Mouse (Mus musculus) olfactory bulb, adult 2 months (tissue): ENCODE data around the gene Cyb5rl. TPM values are rescaled to one million over a fixed set of nuclear protein-coding genes. Genes with fewer than 3 reads are reported as not detected.

ENCODE experiments used
- H3K27ac ChIP-seq: fragments of 200-500 bp; 2 replicates; pipeline ENCODE4 v1.5.1; 2012; ENCODE audit warnings: low read depth, low read length; ENCODE audit not compliant: insufficient read depth
- H3K4me1 ChIP-seq: fragments of 200-500 bp; 2 replicates; pipeline ENCODE4 v1.6.1; 2012; ENCODE audit warnings: low read length; ENCODE audit not compliant: control insufficient read depth, insufficient read depth
- H3K4me3 ChIP-seq: fragments of 200-500 bp; 2 replicates; pipeline ENCODE4 v1.5.1; 2012; ENCODE audit warnings: mild to moderate bottlenecking, low read depth, low read length, moderate library complexity; ENCODE audit not compliant: insufficient read depth
- CTCF ChIP-seq: fragments of 200-500 bp; IDR thresholded peaks from 2 replicates; pipeline ENCODE4 v1.5.1; 2012; ENCODE audit warnings: low read depth, mild to moderate bottlenecking, low read length, moderate library complexity; ENCODE audit not compliant: insufficient read depth
- POLR2A ChIP-seq: fragments of 200-500 bp; IDR thresholded peaks from 2 replicates; pipeline ENCODE4 v1.6.1; 2012; ENCODE audit warnings: mild to moderate bottlenecking, low read depth, low read length, moderate library complexity; ENCODE audit not compliant: insufficient read depth
- WGBS: fragments of 180-500 bp; shearing (Covaris S2); methylation state at CpG from one replicate; pipeline ENCODE4 v1.1.7; 2018; 5-methylcytosine and 5-hydroxymethylcytosine counted together
- polyA plus RNA-seq: library from polyadenylated mRNA; stranded (reverse); fragments of >200 nt; gene quantifications from 2 replicates; pipeline ENCODE4 v1.2.4, GENCODE M21; 2012; ENCODE audit warnings: low replicate concordance; ENCODE audit not compliant: missing spikeins, insufficient read depth, insufficient read length

Gene Cyb5rl
- polyA plus RNA-seq, 1 experiment, result not detected

DNA sequence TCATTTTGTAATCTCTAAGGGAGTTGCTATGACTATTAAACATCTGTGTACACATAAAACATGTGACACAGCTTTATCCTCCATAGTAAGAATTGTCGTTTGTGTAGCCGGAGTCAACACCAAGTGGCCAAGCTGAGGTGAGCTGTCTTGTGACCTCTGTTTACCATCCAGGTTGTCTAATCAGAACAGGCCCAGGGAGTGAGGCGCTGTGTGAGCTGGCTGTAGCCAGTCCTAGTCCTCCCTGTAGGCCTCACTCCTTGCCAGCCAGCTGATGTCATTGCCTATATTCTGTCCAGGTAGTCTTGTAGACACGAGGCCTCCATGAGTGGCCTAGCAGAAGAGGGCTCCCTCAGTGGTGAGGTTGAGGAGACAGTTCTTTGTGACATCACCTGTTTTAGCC is 31.1 kb upstream of the Cyb5rl start:
- no peak overlapping the region for H3K27ac ChIP-seq
- H3K4me1 ChIP-seq, result peaks cover 4% of the 10 kb centered on the region; the same call in 1 of the 2 replicates
- H3K4me3 ChIP-seq, result no peak overlapping the region
- WGBS, result 95% methylated on average over 4 of the region's 4 CpGs
- no peak for TF ChIP-seq CTCF
- TF ChIP-seq POLR2A, result no peak

DNA sequence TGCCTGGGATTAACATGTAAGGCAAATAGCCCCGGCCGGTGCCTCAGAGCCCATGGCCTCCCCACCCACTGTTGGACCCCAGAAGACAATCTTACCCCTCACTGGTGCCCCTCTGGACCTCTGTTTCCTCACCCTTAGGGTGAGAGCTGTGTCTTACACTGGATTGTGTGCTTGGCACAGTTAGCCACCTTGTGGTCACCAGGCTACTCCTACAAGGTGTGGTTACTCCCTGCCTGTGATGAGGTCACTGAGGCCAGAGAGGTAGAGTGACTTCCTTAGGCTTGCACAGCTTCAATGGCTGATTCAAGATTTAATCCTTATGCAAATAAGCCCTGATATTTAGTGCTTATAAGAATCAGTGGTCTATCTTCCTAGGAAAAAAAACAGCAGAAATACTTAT is 29.8 kb upstream of the Cyb5rl start:
- H3K4me3 ChIP-seq, result no peak overlapping the region
- peaks cover 4% of the 10 kb centered on the region; the same call in 1 of the 2 replicates for H3K4me1 ChIP-seq
- WGBS, result 94% methylated on average over 2 of the region's 2 CpGs
- TF ChIP-seq POLR2A (no peak), CTCF (no peak)
- H3K27ac ChIP-seq, result no peak overlapping the region

DNA sequence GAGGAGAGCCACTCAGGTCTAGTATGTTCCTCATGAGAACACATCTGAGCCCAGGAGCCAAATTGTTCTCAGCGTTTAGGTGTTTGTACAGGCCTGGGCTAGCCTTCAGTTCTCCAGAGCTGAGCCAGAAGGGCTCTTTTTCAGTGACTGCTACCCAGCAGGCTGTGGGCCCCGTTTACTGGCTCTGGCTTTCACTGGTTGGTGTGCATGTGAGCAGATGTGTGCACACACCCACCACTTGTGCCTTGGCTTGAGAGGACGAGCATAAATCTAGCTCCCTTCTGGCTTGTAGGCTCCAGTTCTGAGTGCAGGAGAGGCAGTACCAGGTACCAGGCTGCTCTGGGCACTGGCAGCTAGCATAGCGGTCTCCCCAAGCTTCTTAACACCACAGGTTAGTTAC is 28.5 kb upstream of the Cyb5rl start:
- no peak overlapping the region for H3K27ac ChIP-seq
- 85% methylated on average over 4 of the region's 4 CpGs for WGBS

DNA sequence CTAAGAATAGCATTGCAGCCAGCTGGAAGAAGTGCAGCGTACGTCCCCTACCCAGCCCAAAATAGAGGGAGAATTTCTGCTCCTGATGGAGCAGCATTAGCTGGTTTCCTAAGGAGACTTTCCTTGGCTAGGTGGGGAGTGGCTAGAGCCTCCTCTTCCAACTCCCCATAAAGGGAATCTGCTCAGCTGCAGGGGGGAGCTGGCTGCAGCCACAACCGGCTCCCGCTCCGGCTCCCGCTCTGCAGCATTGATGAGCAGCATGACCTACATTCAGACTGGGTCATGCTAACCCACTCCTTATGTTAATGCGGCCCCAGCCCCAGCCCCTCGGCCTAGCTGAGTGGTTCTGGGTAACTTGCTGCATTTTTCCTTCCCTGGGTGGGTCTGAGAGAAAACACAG is 27.5 kb upstream of the Cyb5rl start:
- Histone ChIP-seq H3K4me3 (no peak overlapping the region), H3K4me1 (peaks cover 4% of the 10 kb centered on the region; the same call in 1 of the 2 replicates), H3K27ac (no peak overlapping the region)
- TF ChIP-seq CTCF (no peak), POLR2A (no peak)
- 68% methylated on average over 8 of the region's 8 CpGs for WGBS

More for the DNA sequence above, 28.5 kb upstream of the Cyb5rl start:
- peaks cover 4% of the 10 kb centered on the region; the same call in 1 of the 2 replicates for H3K4me1 ChIP-seq
- H3K4me3 ChIP-seq, result no peak overlapping the region
- TF ChIP-seq POLR2A, result no peak
- no peak for TF ChIP-seq CTCF

DNA sequence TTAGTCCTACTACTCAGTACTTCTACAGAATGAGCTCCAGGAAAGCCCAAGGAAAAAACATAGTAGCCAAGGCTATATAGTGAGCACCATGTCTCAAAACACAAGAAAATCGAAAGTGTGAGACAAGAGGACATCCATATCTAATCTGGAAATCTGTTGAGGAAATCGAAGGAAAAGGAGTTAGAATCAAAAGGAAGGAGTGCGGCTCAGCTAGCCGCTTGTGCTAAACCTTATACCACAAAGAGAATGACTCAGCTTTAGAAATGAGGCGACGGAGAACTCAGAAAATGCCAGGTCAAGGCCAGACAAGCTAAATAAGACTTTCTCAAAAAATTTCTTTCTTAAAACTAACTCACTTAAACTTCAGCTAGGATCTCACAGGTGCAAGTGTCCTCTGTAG is 24.5 kb upstream of the Cyb5rl start:
- H3K4me3 ChIP-seq, result no peak overlapping the region
- H3K4me1 ChIP-seq, result peaks cover 4% of the 10 kb centered on the region; the same call in 1 of the 2 replicates
- WGBS, result 95% methylated on average over 6 of the region's 6 CpGs
- H3K27ac ChIP-seq, result no peak overlapping the region
- TF ChIP-seq POLR2A (no peak), CTCF (no peak)

DNA sequence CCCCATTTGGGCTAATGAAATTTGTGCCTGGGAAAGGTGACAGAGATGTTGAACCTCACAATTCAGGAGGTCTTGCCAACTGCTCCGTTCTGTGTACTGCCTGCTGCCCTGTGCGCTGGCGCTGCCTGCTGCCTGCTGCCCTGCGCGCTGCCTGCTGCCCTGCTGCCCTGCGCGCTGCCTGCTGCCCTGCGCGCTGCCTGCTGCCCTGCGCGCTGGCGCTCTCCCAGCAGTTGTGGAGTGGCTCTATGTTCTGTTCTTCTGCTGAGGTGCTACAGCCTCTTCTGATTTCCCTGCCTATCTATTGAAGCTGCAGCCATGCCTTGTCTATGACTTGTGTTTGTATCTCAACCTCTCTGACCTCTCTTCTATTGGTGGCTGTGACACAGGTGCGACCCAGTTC is 21.6 kb upstream of the Cyb5rl start:
- H3K4me1 ChIP-seq, result peaks cover 3% of the 10 kb centered on the region; the same call in 1 of the 2 replicates
- 97% methylated on average over 13 of the region's 13 CpGs for WGBS
- no peak overlapping the region for H3K27ac ChIP-seq
- no peak for TF ChIP-seq POLR2A
- no peak for TF ChIP-seq CTCF
- H3K4me3 ChIP-seq, result no peak overlapping the region

DNA sequence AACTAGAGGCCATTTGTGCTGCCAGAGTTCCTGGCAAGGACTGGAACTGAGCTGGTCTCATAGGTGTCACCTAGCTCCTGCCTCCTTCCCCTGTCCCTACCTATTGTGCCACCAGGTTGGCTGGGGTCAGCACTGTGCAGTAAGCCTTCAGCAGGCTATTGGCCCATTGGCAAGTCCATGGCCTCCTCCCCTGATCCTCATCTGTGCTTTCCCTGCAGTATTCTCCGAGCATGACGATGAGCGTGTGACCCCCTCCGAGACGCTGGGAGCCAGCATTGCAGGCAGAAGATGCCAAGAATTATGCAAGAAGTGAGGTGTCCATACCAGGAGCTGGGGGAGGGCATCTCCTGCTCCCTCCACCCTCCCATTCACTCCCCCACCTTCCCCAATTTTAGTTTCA is 19.0 kb upstream of the Cyb5rl start:
- no peak overlapping the region for H3K27ac ChIP-seq
- peaks cover 3% of the 10 kb centered on the region; the same call in 1 of the 2 replicates for H3K4me1 ChIP-seq
- H3K4me3 ChIP-seq, result no peak overlapping the region
- 83% methylated on average over 5 of the region's 5 CpGs for WGBS
- no peak for TF ChIP-seq POLR2A
- no peak for TF ChIP-seq CTCF

DNA sequence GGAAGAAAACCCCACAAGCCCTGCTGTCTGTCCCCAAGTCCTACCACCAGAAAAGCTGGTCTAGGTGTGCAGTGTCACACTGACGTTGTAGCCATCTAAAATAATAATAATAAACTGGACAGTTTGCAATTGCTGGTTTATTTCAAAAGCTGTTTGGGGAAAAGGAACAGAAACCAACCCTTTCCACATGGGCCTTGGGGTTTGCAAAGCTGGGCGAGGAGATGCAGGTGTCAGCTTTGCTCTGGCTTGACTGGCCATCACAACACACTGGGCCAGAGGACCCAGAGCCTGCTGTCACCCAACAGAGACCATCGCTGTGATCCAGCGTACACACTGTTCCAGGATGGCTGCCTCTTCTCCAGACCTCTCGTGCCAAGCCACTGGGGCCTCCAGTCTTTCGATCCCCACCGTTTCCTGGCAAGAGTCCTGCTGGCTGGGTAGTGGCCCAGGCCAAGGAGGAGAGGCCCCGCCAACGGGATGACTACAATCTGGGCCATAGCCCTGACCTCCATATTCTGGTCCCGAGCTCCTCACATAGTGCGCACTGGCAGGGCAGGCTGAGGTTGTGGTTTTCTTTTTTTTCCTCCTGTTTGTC is 18.1 kb upstream of the Cyb5rl start:
- TF ChIP-seq CTCF (no peak), POLR2A (no peak)
- Histone ChIP-seq H3K4me3 (no peak overlapping the region), H3K4me1 (peaks cover 3% of the 10 kb centered on the region; the same call in 1 of the 2 replicates), H3K27ac (no peak overlapping the region)
- WGBS, result 69% methylated on average over 11 of the region's 11 CpGs

DNA sequence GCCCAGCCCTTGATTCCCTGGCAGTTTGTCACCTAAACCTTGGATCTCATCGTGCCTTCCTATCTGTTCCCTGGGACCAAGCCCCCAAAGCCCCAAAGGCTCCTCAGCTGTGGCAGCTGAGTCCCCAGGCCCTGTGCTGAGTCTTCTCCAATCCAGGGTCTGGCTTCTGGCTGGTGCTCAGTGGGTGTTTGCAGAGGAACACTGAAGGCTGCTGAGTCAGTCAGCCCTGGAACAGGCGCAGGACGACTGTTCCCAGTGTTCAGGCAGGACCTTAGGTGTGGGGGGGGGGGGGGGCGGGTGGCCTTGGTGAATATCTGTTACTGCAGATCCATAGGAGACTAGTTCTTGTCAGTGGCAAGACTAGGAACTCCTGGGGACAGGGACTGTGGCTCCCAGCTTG is 14.9 kb upstream of the Cyb5rl start:
- no peak overlapping the region for H3K27ac ChIP-seq
- 61% methylated on average over 4 of the region's 4 CpGs for WGBS

DNA sequence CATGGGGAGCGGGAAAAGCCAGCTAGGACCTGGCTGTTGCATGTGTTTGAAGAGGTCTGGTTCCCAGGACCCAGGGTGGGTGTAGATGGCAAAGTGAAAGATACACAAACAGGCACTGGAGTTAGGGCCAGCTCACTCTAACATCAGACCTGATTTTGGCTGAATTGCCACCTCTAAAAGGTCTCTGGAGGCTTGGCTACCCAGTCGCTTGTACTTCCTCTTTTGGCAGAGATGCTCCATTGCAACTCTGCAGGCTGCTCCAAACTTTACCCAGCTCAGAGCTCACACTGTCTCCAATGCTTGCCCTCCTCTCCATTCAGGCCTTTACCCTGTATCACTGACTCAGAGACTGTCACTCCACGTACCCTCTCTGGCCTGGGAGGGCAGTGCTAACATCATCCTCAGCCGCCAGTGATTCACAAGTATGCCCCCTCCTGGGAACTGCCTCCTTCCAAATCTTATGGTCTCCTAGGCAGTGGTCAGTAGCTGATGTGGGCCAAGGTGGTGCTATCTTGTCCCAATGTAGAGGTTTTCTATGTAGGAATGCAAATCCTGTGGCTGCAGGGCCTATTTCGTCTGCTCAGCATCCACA is 13.7 kb upstream of the Cyb5rl start:
- peaks cover 3% of the 10 kb centered on the region; the same call in 1 of the 2 replicates for H3K4me1 ChIP-seq
- H3K4me3 ChIP-seq, result no peak overlapping the region
- WGBS, result 73% methylated on average over 5 of the region's 5 CpGs
- H3K27ac ChIP-seq, result no peak overlapping the region
- TF ChIP-seq CTCF (no peak), POLR2A (no peak)

More for the DNA sequence above, 14.9 kb upstream of the Cyb5rl start:
- TF ChIP-seq CTCF, result no peak
- no peak for TF ChIP-seq POLR2A
- no peak overlapping the region for H3K4me3 ChIP-seq
- peaks cover 3% of the 10 kb centered on the region; the same call in 1 of the 2 replicates for H3K4me1 ChIP-seq
